Mouse (Mus musculus): Measurements from ENCODE around the gene Vapb. TPM values are rescaled to one million over a fixed set of nuclear protein-coding genes. Genes with fewer than 3 reads are reported as not detected.
A peak's percentile ranks its signal among the peaks of the same experiment; 100 is the strongest.
"Not testable (repeated sequence)": the region's sequence is repeated elsewhere in the genome, so short reads cannot be mapped to it uniquely, and the experiment has no call there.

Gene Vapb
- polyA plus RNA-seq, 1 experiment from 2014 or later = 13.8 TPM

- H3K27ac ChIP-seq (ENCODE audit: low read depth, low read length) = no peak overlapping the region
- DNase-seq (ENCODE audit: low spot score, missing footprints) (no peak), ATAC-seq (ENCODE audit: low FRiP score) (no peak)
- no peaks in the 10 kb centered on the region; the same call in 1 of the 2 replicates for H3K4me1 ChIP-seq (ENCODE audit: control insufficient read depth, insufficient read depth, low read length)
- H3K9me3 ChIP-seq (ENCODE audit: control insufficient read depth, low read length) = no peaks in the 10 kb centered on the region
- H3K36me3 ChIP-seq (ENCODE audit: control insufficient read depth, insufficient read depth, low read length) = no peaks in the 10 kb centered on the region
- no peak overlapping the region for H3K4me2 ChIP-seq
- no peaks in the 10 kb centered on the region for H3K27me3 ChIP-seq (ENCODE audit: control insufficient read depth, insufficient read depth, low read length)
- 80% methylated on average over 6 of the region's 6 CpGs for WGBS
- H3K9ac ChIP-seq (ENCODE audit: low read length) = no peak overlapping the region
- no peak overlapping the region for H3K4me3 ChIP-seq (ENCODE audit: low read depth, low read length)
Measured at GRCm38 (mm10) chr2:173710193-173710592, 27.1 kb upstream of the Vapb start.

- 69% methylated on average over 10 of the region's 10 CpGs for WGBS
- ATAC-seq (ENCODE audit: low FRiP score) = no peak
Measured at GRCm38 (mm10) chr2:173712656-173713055, 24.7 kb upstream of the Vapb start.

GRCm38 (mm10) chr2:173713241-173713640 lies 24.1 kb upstream of the Vapb start:
- Histone ChIP-seq H3K4me1 (ENCODE audit: control insufficient read depth, insufficient read depth, low read length) (no peaks in the 10 kb centered on the region; the same call in 1 of the 2 replicates), H3K4me3 (ENCODE audit: low read depth, low read length) (no peak overlapping the region), H3K36me3 (ENCODE audit: control insufficient read depth, insufficient read depth, low read length) (no peaks in the 10 kb centered on the region), H3K9me3 (ENCODE audit: control insufficient read depth, low read length) (no peaks in the 10 kb centered on the region), H3K4me2 (no peak overlapping the region), H3K9ac (ENCODE audit: low read length) (no peak overlapping the region), H3K27ac (ENCODE audit: low read depth, low read length) (no peak overlapping the region), H3K27me3 (ENCODE audit: control insufficient read depth, insufficient read depth, low read length) (no peaks in the 10 kb centered on the region)
- ATAC-seq (ENCODE audit: low FRiP score) (no peak), DNase-seq (ENCODE audit: low spot score, missing footprints) (no peak)
- WGBS = 81% methylated on average over 4 of the region's 4 CpGs

More at GRCm38 (mm10) chr2:173712656-173713055, 24.7 kb upstream of the Vapb start:
- Histone ChIP-seq H3K27ac (ENCODE audit: low read depth, low read length) (no peak overlapping the region), H3K4me1 (ENCODE audit: control insufficient read depth, insufficient read depth, low read length) (no peaks in the 10 kb centered on the region; the same call in 1 of the 2 replicates), H3K4me2 (no peak overlapping the region), H3K27me3 (ENCODE audit: control insufficient read depth, insufficient read depth, low read length) (no peaks in the 10 kb centered on the region), H3K9me3 (ENCODE audit: control insufficient read depth, low read length) (no peaks in the 10 kb centered on the region), H3K36me3 (ENCODE audit: control insufficient read depth, insufficient read depth, low read length) (no peaks in the 10 kb centered on the region), H3K9ac (ENCODE audit: low read length) (0 out of 2 replicates have a peak overlapping the region, but pooled peaks have one; percentile 1), H3K4me3 (ENCODE audit: low read depth, low read length) (no peak overlapping the region)
- DNase-seq (ENCODE audit: low spot score, missing footprints) = no peak

- no peak overlapping the region; the same call in 1 of the 2 replicates for H3K9ac ChIP-seq (ENCODE audit: low read length)
- H3K4me2 ChIP-seq = no peak overlapping the region
- H3K27ac ChIP-seq (ENCODE audit: low read depth, low read length) = no peak overlapping the region; the same call in 1 of the 2 replicates
- WGBS = 55% methylated on average over 8 of the region's 8 CpGs
- no peaks in the 10 kb centered on the region; the same call in 1 of the 2 replicates for H3K4me1 ChIP-seq (ENCODE audit: control insufficient read depth, insufficient read depth, low read length)
- H3K9me3 ChIP-seq (ENCODE audit: control insufficient read depth, low read length) = no peaks in the 10 kb centered on the region
- no peak for DNase-seq (ENCODE audit: low spot score, missing footprints)
- peak; percentile 65 for ATAC-seq (ENCODE audit: low FRiP score)
- H3K4me3 ChIP-seq (ENCODE audit: low read depth, low read length) = no peak overlapping the region
- no peaks in the 10 kb centered on the region for H3K27me3 ChIP-seq (ENCODE audit: control insufficient read depth, insufficient read depth, low read length)
- H3K36me3 ChIP-seq (ENCODE audit: control insufficient read depth, insufficient read depth, low read length) = no peaks in the 10 kb centered on the region
Measured at GRCm38 (mm10) chr2:173714620-173715218, 22.6 kb upstream of the Vapb start.

GRCm38 (mm10) chr2:173716966-173717365 lies 20.3 kb upstream of the Vapb start:
- no peaks in the 10 kb centered on the region for H3K27me3 ChIP-seq (ENCODE audit: control insufficient read depth, insufficient read depth, low read length)
- 89% methylated on average over 5 of the region's 5 CpGs for WGBS
- no peak overlapping the region for H3K4me3 ChIP-seq (ENCODE audit: low read depth, low read length)
- no peak overlapping the region for H3K9ac ChIP-seq (ENCODE audit: low read length)
- H3K36me3 ChIP-seq (ENCODE audit: control insufficient read depth, insufficient read depth, low read length) = no peaks in the 10 kb centered on the region
- no peaks in the 10 kb centered on the region; the same call in 1 of the 2 replicates for H3K4me1 ChIP-seq (ENCODE audit: control insufficient read depth, insufficient read depth, low read length)
- DNase-seq (ENCODE audit: low spot score, missing footprints) = no peak
- H3K27ac ChIP-seq (ENCODE audit: low read depth, low read length) = no peak overlapping the region
- H3K9me3 ChIP-seq (ENCODE audit: control insufficient read depth, low read length) = no peaks in the 10 kb centered on the region
- no peak for ATAC-seq (ENCODE audit: low FRiP score)
- no peak overlapping the region for H3K4me2 ChIP-seq

- H3K27me3 ChIP-seq (ENCODE audit: control insufficient read depth, insufficient read depth, low read length); H3K4me3 ChIP-seq (ENCODE audit: low read depth, low read length); H3K9ac ChIP-seq (ENCODE audit: low read length); H3K36me3 ChIP-seq (ENCODE audit: control insufficient read depth, insufficient read depth, low read length); DNase-seq (ENCODE audit: low spot score, missing footprints); H3K4me1 ChIP-seq (ENCODE audit: control insufficient read depth, insufficient read depth, low read length); H3K4me2 ChIP-seq; ATAC-seq (ENCODE audit: low FRiP score); H3K9me3 ChIP-seq (ENCODE audit: control insufficient read depth, low read length); H3K27ac ChIP-seq (ENCODE audit: low read depth, low read length): not testable (repeated sequence)
- WGBS = 92% methylated on average over 6 of the region's 7 CpGs
Measured at GRCm38 (mm10) chr2:173719115-173719514, 18.2 kb upstream of the Vapb start, which contains the start of gene 1700010B08Rik. Gene 1700010B08Rik (plus strand): TSS chr2:173719415.

GRCm38 (mm10) chr2:173722251-173722857 lies 15.0 kb upstream of the Vapb start:
- Histone ChIP-seq H3K9ac (ENCODE audit: low read length) (no peak overlapping the region), H3K36me3 (ENCODE audit: control insufficient read depth, insufficient read depth, low read length) (no peaks in the 10 kb centered on the region), H3K4me2 (no peak overlapping the region), H3K4me3 (ENCODE audit: low read depth, low read length) (no peak overlapping the region), H3K27me3 (ENCODE audit: control insufficient read depth, insufficient read depth, low read length) (no peaks in the 10 kb centered on the region), H3K4me1 (ENCODE audit: control insufficient read depth, insufficient read depth, low read length) (no peaks in the 10 kb centered on the region), H3K9me3 (ENCODE audit: control insufficient read depth, low read length) (no peaks in the 10 kb centered on the region), H3K27ac (ENCODE audit: low read depth, low read length) (no peak overlapping the region)
- ATAC-seq (ENCODE audit: low FRiP score) (no peak), DNase-seq (ENCODE audit: low spot score, missing footprints) (no peak)
- 85% methylated on average over 11 of the region's 11 CpGs for WGBS

GRCm38 (mm10) chr2:173724382-173724781 lies 12.9 kb upstream of the Vapb start:
- H3K4me1 ChIP-seq (ENCODE audit: control insufficient read depth, insufficient read depth, low read length) = no peaks in the 10 kb centered on the region
- no peak overlapping the region for H3K27ac ChIP-seq (ENCODE audit: low read depth, low read length)
- no peak overlapping the region for H3K4me3 ChIP-seq (ENCODE audit: low read depth, low read length)
- ATAC-seq (ENCODE audit: low FRiP score) (0 out of 2 replicates have a peak, but pooled peaks have one; percentile 55), DNase-seq (ENCODE audit: low spot score, missing footprints) (peak; percentile 53)
- H3K4me2 ChIP-seq = no peak overlapping the region
- H3K36me3 ChIP-seq (ENCODE audit: control insufficient read depth, insufficient read depth, low read length) = no peaks in the 10 kb centered on the region
- no peak overlapping the region for H3K9ac ChIP-seq (ENCODE audit: low read length)
- no peaks in the 10 kb centered on the region for H3K9me3 ChIP-seq (ENCODE audit: control insufficient read depth, low read length)
- 63% methylated on average over 14 of the region's 14 CpGs for WGBS
- no peaks in the 10 kb centered on the region for H3K27me3 ChIP-seq (ENCODE audit: control insufficient read depth, insufficient read depth, low read length)
